Mouse (Mus musculus): ENCODE measurements around the gene Pml.

DNA sequence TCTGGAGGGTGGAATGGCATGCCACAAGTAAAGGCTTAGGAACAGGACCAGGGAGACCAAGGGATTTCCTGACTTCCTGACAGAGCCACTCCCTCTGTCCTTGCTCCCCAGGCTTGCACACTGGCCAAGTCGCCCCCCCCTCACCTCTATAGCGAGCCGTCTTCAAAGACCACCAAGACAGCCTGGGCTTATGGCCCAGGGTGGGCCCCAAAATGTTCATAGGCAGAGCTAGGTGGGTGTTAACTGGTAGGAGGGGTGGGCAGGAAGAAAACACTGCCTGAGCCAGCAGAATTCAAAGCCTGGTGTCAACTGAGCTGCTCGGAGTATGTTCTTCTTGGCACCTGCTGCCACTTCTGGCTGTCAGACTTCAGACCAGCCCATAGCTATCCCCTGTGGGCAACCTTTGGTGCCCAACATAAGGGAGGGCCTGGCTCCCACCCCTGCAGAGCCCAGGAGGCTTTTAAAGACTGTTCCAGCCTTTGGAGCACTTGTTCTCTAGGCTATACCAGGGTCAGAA lies 48.4 kb upstream of the Pml start:
- no peak for TF ChIP-seq TAL1 (IDR thresholded peaks at IDR 0.05; ENCODE audit: low read length)
- no peak for TF ChIP-seq GATA1 (IDR thresholded peaks at IDR 0.05; ENCODE audit: low read length)
